Mouse (Mus musculus) spleen, adult 2 months (tissue): ENCODE results near the gene Kcnj5. TPM values are rescaled to one million over a fixed set of nuclear protein-coding genes. Genes with fewer than 3 reads are reported as not detected.
A peak's percentile ranks its signal among the peaks of the same experiment; 100 is the strongest.

Source experiments
- DNase-seq, 2 experiments: peaks; one replicate each; pipeline versions ENCODE4 v3.0.0 to v3.0.0-alpha.2; 2012 to 2021; ENCODE audit warnings: low spot score in 2 of 2, low read depth in 1 of 2
- H3K27ac ChIP-seq: fragments of 200-500 bp; 2 replicates; pipeline ENCODE4 v1.5.1; 2012; ENCODE audit warnings: low read length, inconsistent platforms; ENCODE audit not compliant: insufficient read depth
- H3K27me3 ChIP-seq: fragments of 200-500 bp; 2 replicates; pipeline ENCODE4 v1.6.1; 2012; ENCODE audit warnings: mild to moderate bottlenecking, moderate library complexity, low read length, inconsistent platforms; ENCODE audit not compliant: control insufficient read depth, insufficient read depth
- H3K36me3 ChIP-seq: fragments of 200-500 bp; 2 replicates; pipeline ENCODE4 v1.6.1; 2012; ENCODE audit warnings: mild to moderate bottlenecking, low read length, inconsistent platforms; ENCODE audit not compliant: control insufficient read depth, insufficient read depth
- H3K4me1 ChIP-seq: fragments of 200-500 bp; 2 replicates; pipeline ENCODE4 v1.6.1; 2011; ENCODE audit warnings: inconsistent platforms; ENCODE audit not compliant: control insufficient read depth, insufficient read depth, insufficient read length
- H3K4me3 ChIP-seq: fragments of 200-500 bp; 2 replicates; pipeline ENCODE4 v1.5.1; 2011; ENCODE audit warnings: mild to moderate bottlenecking, inconsistent platforms; ENCODE audit not compliant: insufficient read depth, insufficient read length; ENCODE audit errors: extremely low read depth
- CTCF ChIP-seq: fragments of 200-500 bp; IDR thresholded peaks from 2 replicates; pipeline ENCODE4 v1.5.1; 2011; ENCODE audit warnings: mild to moderate bottlenecking, inconsistent platforms; ENCODE audit not compliant: insufficient read depth, insufficient read length, insufficient replicate concordance; ENCODE audit errors: extremely low read depth
- POLR2A ChIP-seq: fragments of 200-500 bp; IDR thresholded peaks from 2 replicates; pipeline ENCODE4 v1.6.1; 2011; ENCODE audit warnings: low read depth, low read length, inconsistent platforms
- WGBS: fragments of 180-500 bp; shearing (Covaris S2); methylation state at CpG from one replicate; pipeline ENCODE4 v1.1.7; 2018; 5-methylcytosine and 5-hydroxymethylcytosine counted together
- polyA plus RNA-seq: library from polyadenylated mRNA; depleted of rRNA; stranded (reverse); fragments of >200 nt; gene quantifications from 2 replicates; pipeline ENCODE4 v1.2.3, GENCODE M21; 2012; rRNA removed

Gene Kcnj5
- polyA plus RNA-seq, 1 experiment: 0.97 TPM

DNA sequence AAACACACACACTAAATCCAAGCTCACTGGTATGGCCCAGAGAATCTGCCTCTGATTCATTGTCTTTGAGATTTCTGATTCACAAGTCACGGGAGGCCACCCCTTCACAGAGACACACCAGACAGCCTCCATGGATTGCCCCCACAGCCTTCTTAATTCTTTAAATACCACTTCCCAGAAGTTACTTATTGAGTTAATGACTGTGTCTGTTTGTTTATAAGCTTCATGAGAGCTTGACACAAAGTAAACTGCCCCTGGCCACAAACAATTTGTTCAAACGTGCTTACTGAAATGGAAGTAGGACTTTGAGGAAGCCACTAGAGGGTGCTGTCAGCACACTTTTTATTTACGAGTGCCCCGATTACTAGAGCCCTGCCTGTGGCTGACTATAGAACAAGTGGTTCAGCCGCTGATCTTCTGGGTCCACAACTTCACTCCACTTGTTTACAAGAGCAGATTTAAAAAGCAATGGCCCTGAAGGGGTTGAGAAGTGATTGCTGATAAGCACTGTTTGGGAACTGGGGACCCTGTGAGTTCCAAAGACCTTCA, 72.2 kb downstream of the Kcnj5 start:
- Histone ChIP-seq H3K4me3 (no peak overlapping the region), H3K4me1 (no peaks in the 10 kb centered on the region), H3K36me3 (no peaks in the 10 kb centered on the region), H3K27ac (no peak overlapping the region), H3K27me3 (no peaks in the 10 kb centered on the region)
- TF ChIP-seq CTCF (peak; percentile 37; the same call in 1 of the 2 replicates), POLR2A (no peak)
- DNase-seq: peak; percentile 59 to 60
- 22% methylated on average over 5 of the region's 5 CpGs for WGBS

Other genes starting within 250 kb of the Kcnj5 start
- 1.2 and 1.5 TPM in 2 replicates for gene Arhgap32, start 228.2 kb downstream of the Kcnj5 start, polyA plus RNA-seq
- 0.18 and 0.32 TPM in 2 replicates for gene Kcnj1, start 28.1 kb upstream of the Kcnj5 start, polyA plus RNA-seq
- 24.4 and 31.3 TPM in 2 replicates for gene Fli1, start 198.5 kb upstream of the Kcnj5 start, polyA plus RNA-seq